Mouse (Mus musculus) bone marrow, adult 2 months (tissue): ENCODE results near the gene Rbm43.

Source experiments
- CTCF ChIP-seq: fragments of 200-500 bp; IDR thresholded peaks from 2 replicates; pipeline ENCODE4 v1.5.1; 2011; ENCODE audit warnings: low read length, control low read depth; ENCODE audit not compliant: control insufficient read depth, insufficient read depth
- POLR2A ChIP-seq: fragments of 200-500 bp; IDR thresholded peaks from 2 replicates; pipeline ENCODE4 v1.6.1; 2011; ENCODE audit warnings: low read depth, mild to moderate bottlenecking, control low read depth, low read length, borderline replicate concordance; ENCODE audit not compliant: control insufficient read depth

GRCm38 (mm10) chr2:51912740-51913139, 22.2 kb downstream of the Rbm43 start:
- TF ChIP-seq CTCF (no peak), POLR2A (no peak)
